Mouse (Mus musculus) midbrain, embryonic 10.5 days (tissue): ENCODE data around the gene Leap2. TPM values are rescaled to one million over a fixed set of nuclear protein-coding genes. Genes with fewer than 3 reads are reported as not detected.

Experiments
- DNase-seq: peaks from one replicate; pipeline ENCODE4 v3.0.0-alpha.2; 2017; ENCODE audit warnings: low spot score
- H3K27ac ChIP-seq: fragments of 300-500 bp; sonication (generic); replicated peaks from 2 replicates; pipeline ENCODE4 v1.5.1; 2016; ENCODE audit warnings: mild to moderate bottlenecking
- H3K27me3 ChIP-seq: fragments of 300-500 bp; sonication (generic); 2 replicates; pipeline ENCODE4 v1.6.1; 2016; ENCODE audit warnings: low read depth, mild to moderate bottlenecking; ENCODE audit not compliant: poor library complexity, severe bottlenecking
- H3K36me3 ChIP-seq: fragments of 300-500 bp; sonication (generic); 2 replicates; pipeline ENCODE4 v1.6.1; 2016; ENCODE audit warnings: mild to moderate bottlenecking, moderate library complexity
- H3K4me1 ChIP-seq: fragments of 300-500 bp; sonication (generic); 2 replicates; pipeline ENCODE4 v1.6.1; 2016
- H3K4me3 ChIP-seq: fragments of 300-500 bp; sonication (generic); 2 replicates; pipeline ENCODE4 v1.5.1; 2016; ENCODE audit warnings: mild to moderate bottlenecking, moderate library complexity
- H3K9me3 ChIP-seq: fragments of 300-500 bp; sonication (generic); replicated peaks from 2 replicates; pipeline ENCODE4 v1.6.1; 2016; ENCODE audit warnings: mild to moderate bottlenecking
- WGBS: fragments of 180-500 bp; shearing (Covaris S2); methylation state at CpG from one replicate; pipeline ENCODE4 v1.1.7; 2016; 5-methylcytosine and 5-hydroxymethylcytosine counted together
- microRNA-seq: library from miRNA; unstranded; fragments of <30 nt; microRNA quantifications from one replicate; pipeline ENCODE4, GENCODE M21; 2017
- polyA plus RNA-seq: library from polyadenylated mRNA; unstranded; fragments of >200 nt; fragmentation: Nextera tagmentation; extraction: Ambion mirVana; gene quantifications from 2 replicates; pipeline ENCODE4 v1.2.1, GENCODE M21; 2016

Leap2 gene
- polyA plus RNA-seq, 1 experiment from 2014 or later, result not detected

GRCm38 (mm10) chr11:53403638-53404037, 19.3 kb downstream of the Leap2 start:
- Histone ChIP-seq H3K9me3 (no peaks in the 10 kb centered on the region), H3K27ac (no peak overlapping the region), H3K36me3 (peaks cover 97% of the 10 kb centered on the region), H3K27me3 (no peaks in the 10 kb centered on the region), H3K4me1 (no peaks in the 10 kb centered on the region), H3K4me3 (no peak overlapping the region)
- DNase-seq, result no peak
- 100% methylated on average over 1 of the region's 1 CpGs for WGBS

GRCm38 (mm10) chr11:53393856-53394255, 29.1 kb downstream of the Leap2 start:
- 89% methylated on average over 1 of the region's 1 CpGs for WGBS
- H3K27ac ChIP-seq, result no peak overlapping the region
- H3K9me3 ChIP-seq, result no peaks in the 10 kb centered on the region
- H3K4me3 ChIP-seq, result no peak overlapping the region
- no peaks in the 10 kb centered on the region for H3K27me3 ChIP-seq
- no peak for DNase-seq
- peaks cover 91% of the 10 kb centered on the region for H3K36me3 ChIP-seq
- H3K4me1 ChIP-seq, result no peaks in the 10 kb centered on the region

- WGBS, result 96% methylated on average over 2 of the region's 2 CpGs
- H3K27ac ChIP-seq, result no peak overlapping the region
Measured at GRCm38 (mm10) chr11:53383758-53384428, 39.1 kb downstream of the Leap2 start.

GRCm38 (mm10) chr11:53378918-53379317, 44.1 kb downstream of the Leap2 start:
- Histone ChIP-seq H3K4me3 (no peak overlapping the region), H3K4me1 (no peaks in the 10 kb centered on the region), H3K27me3 (no peaks in the 10 kb centered on the region), H3K36me3 (peaks cover 90% of the 10 kb centered on the region), H3K9me3 (no peaks in the 10 kb centered on the region), H3K27ac (no peak overlapping the region)
- no peak for DNase-seq
- 91% methylated on average over 1 of the region's 1 CpGs for WGBS

More at GRCm38 (mm10) chr11:53383758-53384428, 39.1 kb downstream of the Leap2 start:
- no peaks in the 10 kb centered on the region for H3K27me3 ChIP-seq
- DNase-seq, result no peak
- H3K4me1 ChIP-seq, result no peaks in the 10 kb centered on the region
- H3K4me3 ChIP-seq, result no peak overlapping the region
- peaks cover 87% of the 10 kb centered on the region for H3K36me3 ChIP-seq
- H3K9me3 ChIP-seq, result no peaks in the 10 kb centered on the region

Small RNA genes within 50 kb of the gene (microRNA-seq; reads per million reads assigned to microRNA genes)
- not detected for gene Mir6920

Other genes starting within 250 kb of the Leap2 start
- 106 and 116 TPM in 2 replicates for gene Hspa4, start 122.7 kb downstream of the Leap2 start, polyA plus RNA-seq
- 24.6 and 25.2 TPM in 2 replicates for gene Zcchc10, start 98.5 kb downstream of the Leap2 start, polyA plus RNA-seq
- 27.7 and 40.8 TPM in 2 replicates for gene Aff4, start 72.3 kb downstream of the Leap2 start, polyA plus RNA-seq
- gene Uqcrq, start 7.7 kb upstream of the Leap2 start, polyA plus RNA-seq, result 597 and 602 TPM in 2 replicates
- gene Gdf9, start 7.9 kb upstream of the Leap2 start, polyA plus RNA-seq, result 2.1 and 2.7 TPM in 2 replicates
- not detected in 2 replicates for gene Gm10447, start 33.9 kb upstream of the Leap2 start, polyA plus RNA-seq
- 1.8 and 2.1 TPM in 2 replicates for gene Shroom1, start 34.0 kb upstream of the Leap2 start, polyA plus RNA-seq
- not detected in 2 replicates for gene Gm9837, start 47.3 kb upstream of the Leap2 start, polyA plus RNA-seq
- gene Gm9945, start 57.0 kb upstream of the Leap2 start, polyA plus RNA-seq, result not detected in 2 replicates
- gene Sowaha, start 57.1 kb upstream of the Leap2 start, polyA plus RNA-seq, result 0.19 and 0.26 TPM in 2 replicates
- gene Sept8, start 96.1 kb upstream of the Leap2 start, polyA plus RNA-seq, result 17.3 and 18.0 TPM in 2 replicates
- gene Kif3a, start 144.2 kb upstream of the Leap2 start, polyA plus RNA-seq, result 77.3 and 94.6 TPM in 2 replicates
- gene Il4, start 195.5 kb upstream of the Leap2 start, polyA plus RNA-seq, result 1.0 and 1.3 TPM in 2 replicates
- gene Il13, start 211.5 kb upstream of the Leap2 start, polyA plus RNA-seq, result not detected in 2 replicates